Mouse (Mus musculus): ENCODE data around the gene H2al1b. TPM values are rescaled to one million over a fixed set of nuclear protein-coding genes. Genes with fewer than 3 reads are reported as not detected.
"Not testable (repeated sequence)": the region's sequence is repeated elsewhere in the genome, so short reads cannot be mapped to it uniquely, and the experiment has no call there.

H2al1b gene
- polyA plus RNA-seq, 1 experiment from 2014 or later: not detected

DNA sequence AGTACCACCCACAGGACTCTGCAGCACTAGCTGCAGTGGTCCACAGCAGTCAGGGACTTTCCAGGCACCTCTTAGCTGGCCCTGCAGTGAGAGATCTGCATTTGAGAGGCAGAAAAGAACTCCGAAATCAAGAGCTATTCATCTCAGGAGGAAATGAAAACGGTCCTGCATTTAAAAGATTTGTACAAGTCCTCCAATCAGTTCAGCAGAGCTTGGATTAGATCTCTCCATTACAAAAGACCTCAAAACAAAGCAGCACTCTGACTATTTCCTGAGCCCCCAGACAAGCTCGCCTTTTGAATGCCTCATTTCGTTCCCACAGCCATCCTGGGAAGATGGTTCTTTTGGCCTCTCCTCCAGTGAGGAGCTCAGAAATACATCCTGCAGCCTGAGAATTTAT, 13.0 kb upstream of the H2al1b start:
- Histone ChIP-seq H3K27me3 (peaks cover 8% of the 10 kb centered on the region; the same call in 1 of the 2 replicates), H3K9ac (no peak overlapping the region), H3K4me1 (no peaks in the 10 kb centered on the region), H3K36me3 (no peaks in the 10 kb centered on the region), H3K4me2 (replicated peaks) (no peak overlapping the region), H3K9me3 (no peaks in the 10 kb centered on the region), H3K27ac (no peak overlapping the region), H3K4me3 (no peak overlapping the region)
- ATAC-seq (ENCODE audit: insufficient number of reproducible peaks, insufficient read depth, low FRiP score, low TSS enrichment): no peak
- 55% methylated on average over 4 of the region's 4 CpGs for WGBS

DNA sequence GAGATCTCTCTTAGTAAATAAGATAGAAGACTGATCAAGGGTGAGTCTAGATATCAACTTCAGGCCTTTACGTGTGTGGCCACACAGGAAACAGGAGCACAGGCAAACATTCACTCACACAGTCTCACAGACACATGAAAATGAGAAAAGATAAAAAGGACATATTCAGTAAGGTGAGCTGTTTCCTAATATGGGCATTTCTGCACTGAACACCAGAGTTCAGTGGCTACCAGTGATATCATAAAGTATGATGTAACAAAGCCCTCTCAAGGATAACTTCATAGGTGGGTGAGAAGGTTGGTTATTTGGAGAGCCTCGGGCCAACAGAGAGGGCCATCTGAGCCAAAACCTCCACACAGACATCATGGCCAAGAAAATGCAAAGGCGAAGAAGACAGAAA, 3.3 kb upstream of the H2al1b start, which contains the start of gene H2al1a:
Gene H2al1a, plus strand, starts transcription at position 301 of the 400 bp plus-strand sequence.
- H3K27me3 ChIP-seq; H3K27ac ChIP-seq; H3K9me3 ChIP-seq; H3K4me3 ChIP-seq; H3K4me2 ChIP-seq (replicated peaks); H3K4me1 ChIP-seq; ATAC-seq (ENCODE audit: insufficient number of reproducible peaks, insufficient read depth, low FRiP score, low TSS enrichment); H3K36me3 ChIP-seq; H3K9ac ChIP-seq: not testable (repeated sequence)
- WGBS: no CpG with 5 or more reads among the region's 3 CpGs

DNA sequence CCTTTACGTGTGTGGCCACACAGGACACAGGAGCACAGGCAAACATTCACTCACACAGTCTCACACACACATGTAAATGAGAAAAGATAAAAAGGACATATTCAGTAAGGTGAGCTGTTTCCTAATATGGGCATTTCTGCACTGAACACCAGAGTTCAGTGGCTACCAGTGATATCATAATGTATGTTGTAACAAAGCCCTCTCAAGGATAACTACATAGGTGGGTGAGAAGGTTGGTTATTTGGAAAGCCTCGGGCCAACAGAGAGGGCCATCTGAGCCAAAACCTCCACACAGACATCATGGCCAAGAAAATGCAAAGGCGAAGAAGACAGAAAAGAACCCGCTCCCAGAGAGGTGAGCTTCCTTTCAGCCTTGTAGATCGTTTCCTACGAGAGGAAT, 3.1 kb downstream of the H2al1b start, which contains the start of gene H2al1c:
Gene H2al1c, plus strand, starts transcription at position 301 of the 400 bp plus-strand sequence.
- H3K9me3 ChIP-seq; H3K4me1 ChIP-seq; H3K36me3 ChIP-seq; ATAC-seq (ENCODE audit: insufficient number of reproducible peaks, insufficient read depth, low FRiP score, low TSS enrichment); H3K27ac ChIP-seq; H3K4me3 ChIP-seq; H3K9ac ChIP-seq; H3K27me3 ChIP-seq; H3K4me2 ChIP-seq (replicated peaks): not testable (repeated sequence)
- WGBS: 100% methylated on average over 2 of the region's 6 CpGs

DNA sequence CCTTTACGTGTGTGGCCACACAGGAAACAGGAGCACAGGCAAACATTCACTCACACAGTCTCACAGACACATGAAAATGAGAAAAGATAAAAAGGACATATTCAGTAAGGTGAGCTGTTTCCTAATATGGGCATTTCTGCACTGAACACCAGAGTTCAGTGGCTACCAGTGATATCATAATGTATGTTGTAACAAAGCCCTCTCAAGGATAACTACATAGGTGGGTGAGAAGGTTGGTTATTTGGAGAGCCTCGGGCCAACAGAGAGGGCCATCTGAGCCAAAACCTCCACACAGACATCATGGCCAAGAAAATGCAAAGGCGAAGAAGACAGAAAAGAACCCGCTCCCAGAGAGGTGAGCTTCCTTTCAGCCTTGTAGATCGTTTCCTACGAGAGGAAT, 6.3 kb downstream of the H2al1b start, which contains the start of gene H2al1d:
Gene H2al1d, plus strand, starts transcription at position 301 of the 400 bp plus-strand sequence.
- not testable (repeated sequence) for H3K27me3 ChIP-seq; H3K9me3 ChIP-seq; H3K27ac ChIP-seq; ATAC-seq (ENCODE audit: insufficient number of reproducible peaks, insufficient read depth, low FRiP score, low TSS enrichment); H3K9ac ChIP-seq; H3K4me2 ChIP-seq (replicated peaks); H3K4me3 ChIP-seq; H3K36me3 ChIP-seq; H3K4me1 ChIP-seq
- no CpG with 5 or more reads among the region's 6 CpGs for WGBS

DNA sequence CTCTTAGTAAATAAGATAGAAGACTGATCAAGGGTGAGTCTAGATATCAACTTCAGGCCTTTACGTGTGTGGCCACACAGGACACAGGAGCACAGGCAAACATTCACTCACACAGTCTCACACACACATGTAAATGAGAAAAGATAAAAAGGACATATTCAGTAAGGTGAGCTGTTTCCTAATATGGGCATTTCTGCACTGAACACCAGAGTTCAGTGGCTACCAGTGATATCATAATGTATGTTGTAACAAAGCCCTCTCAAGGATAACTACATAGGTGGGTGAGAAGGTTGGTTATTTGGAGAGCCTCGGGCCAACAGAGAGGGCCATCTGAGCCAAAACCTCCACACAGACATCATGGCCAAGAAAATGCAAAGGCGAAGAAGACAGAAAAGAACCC, 9.4 kb downstream of the H2al1b start, which contains the start of gene H2al1e:
Gene H2al1e, plus strand, starts transcription at position 301 of the 400 bp plus-strand sequence.
- not testable (repeated sequence) for H3K27ac ChIP-seq; H3K9ac ChIP-seq; H3K4me1 ChIP-seq; H3K4me2 ChIP-seq (replicated peaks); H3K36me3 ChIP-seq; H3K4me3 ChIP-seq; ATAC-seq (ENCODE audit: insufficient number of reproducible peaks, insufficient read depth, low FRiP score, low TSS enrichment); H3K27me3 ChIP-seq; H3K9me3 ChIP-seq
- no CpG with 5 or more reads among the region's 3 CpGs for WGBS

DNA sequence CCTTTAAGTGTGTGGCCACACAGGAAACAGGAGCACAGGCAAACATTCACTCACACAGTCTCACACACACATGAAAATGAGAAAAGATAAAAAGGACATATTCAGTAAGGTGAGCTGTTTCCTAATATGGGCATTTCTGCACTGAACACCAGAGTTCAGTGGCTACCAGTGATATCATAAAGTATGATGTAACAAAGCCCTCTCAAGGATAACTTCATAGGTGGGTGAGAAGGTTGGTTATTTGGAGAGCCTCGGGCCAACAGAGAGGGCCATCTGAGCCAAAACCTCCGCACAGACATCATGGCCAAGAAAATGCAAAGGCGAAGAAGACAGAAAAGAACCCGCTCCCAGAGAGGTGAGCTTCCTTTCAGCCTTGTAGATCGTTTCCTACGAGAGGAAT, 12.6 kb downstream of the H2al1b start, which contains the start of gene H2al1f:
Gene H2al1f, plus strand, starts transcription at position 301 of the 400 bp plus-strand sequence.
- not testable (repeated sequence) for H3K27ac ChIP-seq; H3K9me3 ChIP-seq; H3K4me1 ChIP-seq; H3K9ac ChIP-seq; H3K4me2 ChIP-seq (replicated peaks); ATAC-seq (ENCODE audit: insufficient number of reproducible peaks, insufficient read depth, low FRiP score, low TSS enrichment); H3K27me3 ChIP-seq; H3K4me3 ChIP-seq; H3K36me3 ChIP-seq
- no CpG with 5 or more reads among the region's 6 CpGs for WGBS

DNA sequence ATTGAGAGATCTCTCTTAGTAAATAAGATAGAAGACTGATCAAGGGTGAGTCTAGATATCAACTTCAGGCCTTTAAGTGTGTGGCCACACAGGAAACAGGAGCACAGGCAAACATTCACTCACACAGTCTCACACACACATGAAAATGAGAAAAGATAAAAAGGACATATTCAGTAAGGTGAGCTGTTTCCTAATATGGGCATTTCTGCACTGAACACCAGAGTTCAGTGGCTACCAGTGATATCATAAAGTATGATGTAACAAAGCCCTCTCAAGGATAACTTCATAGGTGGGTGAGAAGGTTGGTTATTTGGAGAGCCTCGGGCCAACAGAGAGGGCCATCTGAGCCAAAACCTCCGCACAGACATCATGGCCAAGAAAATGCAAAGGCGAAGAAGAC, 15.7 kb downstream of the H2al1b start, which contains the start of gene H2al1g:
Gene H2al1g, plus strand, starts transcription at position 301 of the 400 bp plus-strand sequence.
- H3K9me3 ChIP-seq; H3K4me3 ChIP-seq; H3K27me3 ChIP-seq; H3K27ac ChIP-seq; H3K9ac ChIP-seq; H3K4me1 ChIP-seq; ATAC-seq (ENCODE audit: insufficient number of reproducible peaks, insufficient read depth, low FRiP score, low TSS enrichment); H3K4me2 ChIP-seq (replicated peaks); H3K36me3 ChIP-seq: not testable (repeated sequence)
- WGBS: no CpG with 5 or more reads among the region's 3 CpGs

DNA sequence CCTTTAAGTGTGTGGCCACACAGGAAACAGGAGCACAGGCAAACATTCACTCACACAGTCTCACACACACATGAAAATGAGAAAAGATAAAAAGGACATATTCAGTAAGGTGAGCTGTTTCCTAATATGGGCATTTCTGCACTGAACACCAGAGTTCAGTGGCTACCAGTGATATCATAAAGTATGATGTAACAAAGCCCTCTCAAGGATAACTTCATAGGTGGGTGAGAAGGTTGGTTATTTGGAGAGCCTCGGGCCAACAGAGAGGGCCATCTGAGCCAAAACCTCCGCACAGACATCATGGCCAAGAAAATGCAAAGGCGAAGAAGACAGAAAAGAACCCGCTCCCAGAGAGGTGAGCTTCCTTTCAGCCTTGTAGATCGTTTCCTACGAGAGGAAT, 19.0 kb downstream of the H2al1b start, which contains the start of gene H2al1h:
Gene H2al1h, plus strand, starts transcription at position 301 of the 400 bp plus-strand sequence.
- not testable (repeated sequence) for H3K4me1 ChIP-seq; H3K4me3 ChIP-seq; ATAC-seq (ENCODE audit: insufficient number of reproducible peaks, insufficient read depth, low FRiP score, low TSS enrichment); H3K36me3 ChIP-seq; H3K27me3 ChIP-seq; H3K9ac ChIP-seq; H3K9me3 ChIP-seq; H3K4me2 ChIP-seq (replicated peaks); H3K27ac ChIP-seq
- no CpG with 5 or more reads among the region's 6 CpGs for WGBS

DNA sequence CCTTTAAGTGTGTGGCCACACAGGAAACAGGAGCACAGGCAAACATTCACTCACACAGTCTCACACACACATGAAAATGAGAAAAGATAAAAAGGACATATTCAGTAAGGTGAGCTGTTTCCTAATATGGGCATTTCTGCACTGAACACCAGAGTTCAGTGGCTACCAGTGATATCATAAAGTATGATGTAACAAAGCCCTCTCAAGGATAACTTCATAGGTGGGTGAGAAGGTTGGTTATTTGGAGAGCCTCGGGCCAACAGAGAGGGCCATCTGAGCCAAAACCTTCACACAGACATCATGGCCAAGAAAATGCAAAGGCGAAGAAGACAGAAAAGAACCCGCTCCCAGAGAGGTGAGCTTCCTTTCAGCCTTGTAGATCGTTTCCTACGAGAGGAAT, 22.1 kb downstream of the H2al1b start, which contains the start of gene H2al1i:
Gene H2al1i, plus strand, starts transcription at position 301 of the 400 bp plus-strand sequence.
- H3K4me3 ChIP-seq; H3K4me1 ChIP-seq; H3K36me3 ChIP-seq; H3K4me2 ChIP-seq (replicated peaks); H3K27me3 ChIP-seq; H3K9me3 ChIP-seq; ATAC-seq (ENCODE audit: insufficient number of reproducible peaks, insufficient read depth, low FRiP score, low TSS enrichment); H3K27ac ChIP-seq; H3K9ac ChIP-seq: not testable (repeated sequence)
- no CpG with 5 or more reads among the region's 5 CpGs for WGBS

DNA sequence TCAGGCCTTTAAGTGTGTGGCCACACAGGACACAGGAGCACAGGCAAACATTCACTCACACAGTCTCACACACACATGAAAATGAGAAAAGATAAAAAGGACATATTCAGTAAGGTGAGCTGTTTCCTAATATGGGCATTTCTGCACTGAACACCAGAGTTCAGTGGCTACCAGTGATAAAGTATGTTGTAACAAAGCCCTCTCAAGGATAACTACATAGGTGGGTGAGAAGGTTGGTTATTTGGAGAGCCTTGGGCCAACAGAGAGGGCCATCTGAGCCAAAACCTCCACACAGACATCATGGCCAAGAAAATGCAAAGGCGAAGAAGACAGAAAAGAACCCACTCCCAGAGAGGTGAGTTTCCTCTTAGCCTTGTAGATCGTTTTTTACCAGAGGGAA, 25.3 kb downstream of the H2al1b start, which contains the start of gene H2al1j:
Gene H2al1j, plus strand, starts transcription at position 301 of the 400 bp plus-strand sequence.
- not testable (repeated sequence) for ATAC-seq (ENCODE audit: insufficient number of reproducible peaks, insufficient read depth, low FRiP score, low TSS enrichment); H3K27me3 ChIP-seq; H3K9me3 ChIP-seq; H3K4me2 ChIP-seq (replicated peaks); H3K9ac ChIP-seq; H3K27ac ChIP-seq; H3K4me1 ChIP-seq; H3K4me3 ChIP-seq; H3K36me3 ChIP-seq
- WGBS: 82% methylated on average over 2 of the region's 2 CpGs

DNA sequence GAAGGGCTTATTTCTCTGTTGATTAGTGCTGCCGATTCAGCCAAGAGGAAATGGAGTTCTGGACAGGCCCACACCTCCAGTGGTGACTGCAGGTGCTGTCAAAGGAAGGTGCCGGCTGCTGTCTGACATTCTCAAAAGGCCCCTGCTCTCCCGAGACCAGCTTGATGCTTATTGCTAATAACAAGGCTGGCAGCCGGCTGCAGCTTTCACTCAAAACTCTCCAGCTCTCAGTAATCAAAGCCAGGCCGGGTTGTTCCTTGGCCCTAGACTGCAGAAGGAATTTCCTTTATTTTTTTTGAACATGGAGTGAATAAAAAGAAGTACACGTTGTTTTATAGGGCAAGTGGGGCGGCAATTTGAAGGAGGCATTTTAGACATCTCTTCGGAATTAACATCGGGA, 43.5 kb downstream of the H2al1b start:
- ATAC-seq (ENCODE audit: insufficient number of reproducible peaks, insufficient read depth, low FRiP score, low TSS enrichment): no peak
- Histone ChIP-seq H3K36me3 (no peaks in the 10 kb centered on the region), H3K4me3 (no peak overlapping the region), H3K27ac (peak overlapping the region; percentile 46; the same call in 1 of the 2 replicates), H3K4me2 (replicated peaks) (0 out of 2 replicates have a peak overlapping the region, but pooled peaks have one; percentile 5), H3K9ac (no peak overlapping the region), H3K27me3 (no peaks in the 10 kb centered on the region), H3K9me3 (no peaks in the 10 kb centered on the region), H3K4me1 (peaks cover 2% of the 10 kb centered on the region; the same call in 1 of the 2 replicates)
- WGBS: 39% methylated on average over 9 of the region's 9 CpGs

DNA sequence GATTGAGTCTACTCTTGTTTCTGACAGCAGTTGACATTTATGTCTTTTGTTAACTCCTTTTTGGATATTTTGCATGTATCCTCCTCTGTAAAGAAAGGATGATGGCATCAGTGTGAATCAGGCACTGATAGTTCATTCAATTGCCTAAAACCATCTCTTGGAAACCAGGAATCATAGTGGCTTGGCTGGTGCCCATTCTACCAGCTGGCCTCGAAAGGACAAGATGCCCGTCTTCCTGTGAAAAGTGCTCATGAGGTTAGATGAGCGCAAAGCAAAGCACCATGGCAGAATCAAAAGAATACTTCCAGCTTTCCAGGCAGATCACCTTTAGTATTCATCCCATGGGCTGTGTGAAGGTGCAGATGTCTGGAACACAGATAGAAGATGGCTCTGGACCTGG, 44.5 kb downstream of the H2al1b start:
- H3K36me3 ChIP-seq: no peaks in the 10 kb centered on the region
- H3K9ac ChIP-seq: no peak overlapping the region
- WGBS: 86% methylated on average over 3 of the region's 3 CpGs
- H3K27me3 ChIP-seq: no peaks in the 10 kb centered on the region
- H3K9me3 ChIP-seq: no peaks in the 10 kb centered on the region
- no peak overlapping the region for H3K4me3 ChIP-seq
- no peak overlapping the region for H3K4me2 ChIP-seq (replicated peaks)
- no peak for ATAC-seq (ENCODE audit: insufficient number of reproducible peaks, insufficient read depth, low FRiP score, low TSS enrichment)
- H3K27ac ChIP-seq: no peak overlapping the region
- peaks cover 2% of the 10 kb centered on the region; the same call in 1 of the 2 replicates for H3K4me1 ChIP-seq
